Mouse (Mus musculus): ENCODE measurements around the gene 1110059E24Rik. TPM values are rescaled to one million over a fixed set of nuclear protein-coding genes. Genes with fewer than 3 reads are reported as not detected.

Gene 1110059E24Rik
- polyA plus RNA-seq (2017; shearing (Covaris generic)), result 10 to 100 TPM; 33.7 to 44.6 TPM

GRCm38 (mm10) chr19:21652285-21653171 lies at the start of gene 1110059E24Rik:
1110059E24Rik (minus strand) TSS chr19:21652976.

GRCm38 (mm10) chr19:21653172-21653981 lies 601 bp upstream of the 1110059E24Rik start, which contains the start of gene Abhd17b:
Abhd17b (plus strand) TSS chr19:21653185.

Other genes starting within 250 kb of the 1110059E24Rik start
- gene Gda, start 179.5 kb downstream of the 1110059E24Rik start, polyA plus RNA-seq (2017; shearing (Covaris generic)), result under 1 TPM; 0.22 to 0.73 TPM
- gene Abhd17b, start 209 bp upstream of the 1110059E24Rik start, polyA plus RNA-seq (2017; shearing (Covaris generic)), result 10 to 100 TPM; 38.0 to 56.2 TPM
- gene Cemip2, start 125.4 kb upstream of the 1110059E24Rik start, polyA plus RNA-seq (2017; shearing (Covaris generic)), result 10 to 100 TPM in 1 of 2 experiments, 1 to 10 TPM in 1; 7.3 to 11.9 TPM

All from inflammation-experienced regulatory T-cells (primary cell).